Mouse (Mus musculus): ENCODE measurements around the gene Dcbld1. TPM values are rescaled to one million over a fixed set of nuclear protein-coding genes. Genes with fewer than 3 reads are reported as not detected.

The Dcbld1 gene
- total RNA-seq, 2 experiments from 2014 or later, result not detected

Other genes with a start within 250 kb of the Dcbld1 start
- gene Vgll2, start 211.1 kb upstream of the Dcbld1 start, total RNA-seq (2015; ENCODE audit: low replicate concordance), result not detected in 2 replicates
- gene Vgll2, start 211.1 kb upstream of the Dcbld1 start, total RNA-seq (2017; ENCODE audit: low replicate concordance), result not detected in 2 replicates
- not detected in 2 replicates for gene Ros1, start 38.4 kb upstream of the Dcbld1 start, total RNA-seq (2015; ENCODE audit: low replicate concordance)
- gene Ros1, start 38.4 kb upstream of the Dcbld1 start, total RNA-seq (2017; ENCODE audit: low replicate concordance), result not detected in 2 replicates
- gene Gm26741, start 125.1 kb downstream of the Dcbld1 start, total RNA-seq (2015; ENCODE audit: low replicate concordance), result not detected in 2 replicates
- gene Gm26741, start 125.1 kb downstream of the Dcbld1 start, total RNA-seq (2017; ENCODE audit: low replicate concordance), result not detected in 2 replicates
- 2.1 and 2.9 TPM in 2 replicates for gene Gopc, start 148.5 kb downstream of the Dcbld1 start, total RNA-seq (2015; ENCODE audit: low replicate concordance)
- gene Gopc, start 148.5 kb downstream of the Dcbld1 start, total RNA-seq (2017; ENCODE audit: low replicate concordance), result 1.4 and 15.9 TPM in 2 replicates
- gene Nepn, start 155.4 kb downstream of the Dcbld1 start, total RNA-seq (2015; ENCODE audit: low replicate concordance), result not detected in 2 replicates
- not detected in 2 replicates for gene Nepn, start 155.4 kb downstream of the Dcbld1 start, total RNA-seq (2017; ENCODE audit: low replicate concordance)
- 5.6 and 10.0 TPM in 2 replicates for gene Nus1, start 183.9 kb downstream of the Dcbld1 start, total RNA-seq (2015; ENCODE audit: low replicate concordance)
- 7.2 and 10.0 TPM in 2 replicates for gene Nus1, start 183.9 kb downstream of the Dcbld1 start, total RNA-seq (2017; ENCODE audit: low replicate concordance)